Mouse (Mus musculus) midbrain, embryonic 16.5 days (tissue): ENCODE results near the gene Zfp575. TPM values are rescaled to one million over a fixed set of nuclear protein-coding genes. Genes with fewer than 3 reads are reported as not detected.

Experiments used
- ATAC-seq: fragments of 200-750 bp; cut with Nextera tagmentation; 2 replicates; pipeline ENCODE4 v1.8.0; 2017; ENCODE audit warnings: moderate TSS enrichment
- H3K27ac ChIP-seq: fragments of 300-500 bp; sonication (generic); 2 replicates; pipeline ENCODE4 v1.5.1; 2014; ENCODE audit warnings: mild to moderate bottlenecking, low read length, mixed read lengths
- H3K27me3 ChIP-seq: fragments of 300-500 bp; sonication (generic); 2 replicates; pipeline ENCODE4 v1.6.1; 2014; ENCODE audit warnings: low read depth, low read length, mixed read lengths; ENCODE audit not compliant: control insufficient read depth, insufficient read depth
- H3K36me3 ChIP-seq: fragments of 300-500 bp; sonication (generic); 2 replicates; pipeline ENCODE4 v1.6.1; 2014; ENCODE audit warnings: mild to moderate bottlenecking, low read length, moderate library complexity, mixed read lengths; ENCODE audit not compliant: control insufficient read depth, insufficient read depth
- H3K4me1 ChIP-seq: fragments of 300-500 bp; sonication (generic); 2 replicates; pipeline ENCODE4 v1.6.1; 2014; ENCODE audit warnings: mild to moderate bottlenecking, low read length, mixed read lengths; ENCODE audit not compliant: control insufficient read depth, insufficient read depth
- H3K4me2 ChIP-seq: fragments of 300-500 bp; sonication (generic); 2 replicates; pipeline ENCODE4 v1.6.1; 2014; ENCODE audit warnings: mild to moderate bottlenecking, low read length, mixed read lengths
- H3K4me3 ChIP-seq: fragments of 300-500 bp; sonication (generic); 2 replicates; pipeline ENCODE4 v1.5.1; 2014; ENCODE audit warnings: low read depth, mild to moderate bottlenecking, low read length, moderate library complexity, mixed read lengths
- H3K9ac ChIP-seq: fragments of 300-500 bp; sonication (generic); 2 replicates; pipeline ENCODE4 v1.6.1; 2014; ENCODE audit warnings: low read depth, low read length, mixed read lengths
- H3K9me3 ChIP-seq: fragments of 300-500 bp; sonication (generic); replicated peaks from 2 replicates; pipeline ENCODE4 v1.6.1; 2014; ENCODE audit warnings: mild to moderate bottlenecking, low read length, mixed read lengths; ENCODE audit not compliant: control insufficient read depth, poor library complexity, severe bottlenecking
- WGBS: fragments of 180-500 bp; shearing (Covaris S2); extraction: QIAGEN DNeasy Blood & Tissue Kit; methylation state at CpG from one replicate; pipeline ENCODE4 v1.1.7; 2014; 5-methylcytosine and 5-hydroxymethylcytosine counted together
- polyA plus RNA-seq: library from polyadenylated mRNA; unstranded; fragments of >200 nt; fragmentation: Nextera tagmentation; extraction: Ambion mirVana; gene quantifications from 2 replicates; pipeline ENCODE4 v1.2.1, GENCODE M21; 2015

The Zfp575 gene
- polyA plus RNA-seq = 18.2 and 20.9 TPM in 2 replicates

DNA sequence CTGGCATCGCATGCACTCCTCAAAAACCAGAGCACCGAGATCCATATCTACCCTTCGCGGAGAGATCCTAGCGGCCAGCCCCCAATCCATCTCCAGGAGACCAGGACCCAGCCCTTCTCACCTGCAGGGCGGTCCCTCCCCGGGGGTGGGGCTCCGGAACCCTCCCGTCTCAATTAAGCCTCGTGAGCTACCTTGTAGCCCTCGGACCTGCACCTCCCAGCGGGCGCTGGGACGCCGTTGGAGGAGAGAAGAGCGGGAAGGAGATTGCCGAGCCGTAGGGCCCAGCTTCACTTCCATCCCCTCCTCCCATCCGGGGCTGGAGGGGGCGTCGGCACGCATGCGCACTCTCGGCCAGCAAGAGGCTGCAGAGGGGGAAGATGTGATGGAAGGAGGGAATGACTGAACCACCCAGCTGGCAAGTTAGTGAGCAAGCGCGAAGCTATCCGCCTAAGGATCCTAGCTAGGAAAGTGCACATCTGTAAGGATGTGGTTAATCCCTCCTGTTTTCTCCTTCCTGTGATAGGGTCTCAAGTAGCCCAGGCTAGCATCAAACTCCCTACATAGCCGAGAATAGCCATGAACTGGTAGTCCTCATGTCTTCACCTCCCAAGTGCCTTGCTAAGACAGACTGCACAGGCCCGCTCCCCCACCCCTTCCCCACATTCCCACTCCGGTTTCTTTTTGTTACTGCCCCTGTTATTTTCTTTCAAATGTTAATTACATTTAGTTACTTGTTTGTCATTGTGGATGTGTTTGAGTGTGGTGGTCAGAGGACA lies at the start of gene Zfp575, which contains the start of gene Ethe1:
Gene Zfp575, minus strand, starts transcription at position 312 of the 776 bp plus-strand sequence.
Gene Ethe1, plus strand, starts transcription at position 214 of the 776 bp plus-strand sequence.
- Histone ChIP-seq H3K9me3 (0 out of 2 replicates have a peak, but pooled peaks cover 3% of the 10 kb centered on the region), H3K4me2 (peak within 1 kb of the TSS; percentile 61), H3K9ac (peak within 1 kb of the TSS; percentile 83), H3K4me3 (peak within 1 kb of the TSS; percentile 61), H3K27me3 (peaks cover 11% of the 10 kb centered on the region), H3K4me1 (peaks cover 10% of the 10 kb centered on the region), H3K36me3 (no peaks in the 10 kb centered on the region), H3K27ac (peak within 1 kb of the TSS; percentile 78)
- ATAC-seq = peak; percentile 78
- 5% methylated on average over 30 of the region's 30 CpGs for WGBS

DNA sequence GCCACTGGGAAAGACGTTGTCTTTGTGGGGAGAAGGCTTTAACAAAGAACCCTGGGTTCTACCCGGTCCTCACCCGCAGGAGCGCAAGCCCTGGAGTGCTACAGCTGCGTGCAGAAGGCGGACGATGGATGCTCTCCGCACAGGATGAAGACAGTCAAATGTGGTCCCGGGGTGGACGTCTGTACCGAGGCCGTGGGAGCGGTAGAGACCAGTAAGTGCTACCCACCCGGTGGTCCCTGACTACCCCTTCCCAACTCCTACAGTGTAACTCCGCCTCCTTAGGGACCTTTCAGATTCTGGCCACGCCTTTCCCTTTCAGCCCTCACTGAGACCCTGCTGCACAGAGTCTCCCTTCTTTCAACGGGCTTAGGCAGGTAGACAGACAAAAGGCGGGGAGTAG lies 49.6 kb upstream of the Zfp575 start:
- H3K36me3 ChIP-seq = no peaks in the 10 kb centered on the region
- H3K27ac ChIP-seq = no peak overlapping the region
- H3K4me2 ChIP-seq = peak overlapping the region; percentile 36
- H3K4me1 ChIP-seq = peaks cover 13% of the 10 kb centered on the region
- H3K9ac ChIP-seq = no peak overlapping the region
- peak overlapping the region; percentile 8; the same call in 1 of the 2 replicates for H3K4me3 ChIP-seq
- WGBS = under 1% methylated on average over 18 of the region's 18 CpGs
- H3K9me3 ChIP-seq = no peaks in the 10 kb centered on the region
- ATAC-seq = peak; percentile 37; the same call in 1 of the 2 replicates
- peaks cover 37% of the 10 kb centered on the region for H3K27me3 ChIP-seq

DNA sequence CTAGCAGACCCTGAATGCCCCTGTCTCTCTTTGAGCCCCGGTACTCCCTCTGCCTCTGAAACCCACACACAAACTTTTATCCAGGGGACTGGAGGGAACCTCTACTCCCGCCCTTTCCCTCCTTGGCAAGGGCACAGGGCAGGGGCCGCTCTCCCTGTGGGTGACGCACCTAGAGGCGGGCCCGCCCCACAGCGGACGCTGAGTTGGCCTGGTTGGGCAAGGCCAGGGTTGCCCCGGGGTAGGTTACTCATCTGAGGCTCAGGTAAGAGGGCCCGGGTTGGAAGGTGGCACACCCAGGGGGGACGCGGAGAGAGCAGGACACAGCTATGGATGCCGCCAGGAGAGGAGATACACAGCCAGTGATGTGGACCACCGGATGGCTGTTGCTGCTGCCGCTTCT lies 48.8 kb upstream of the Zfp575 start, which contains the start of gene Lypd3:
Gene Lypd3, plus strand, starts transcription at position 287 of the 400 bp plus-strand sequence.
- Histone ChIP-seq H3K36me3 (no peaks in the 10 kb centered on the region), H3K9me3 (no peaks in the 10 kb centered on the region), H3K4me1 (peaks cover 13% of the 10 kb centered on the region), H3K27me3 (peaks cover 37% of the 10 kb centered on the region), H3K4me2 (peak within 1 kb of the TSS; percentile 36), H3K27ac (no peak within 1 kb of the TSS), H3K9ac (no peak within 1 kb of the TSS), H3K4me3 (peak within 1 kb of the TSS; percentile 8; the same call in 1 of the 2 replicates)
- 20% methylated on average over 15 of the region's 15 CpGs for WGBS
- no peak for ATAC-seq

DNA sequence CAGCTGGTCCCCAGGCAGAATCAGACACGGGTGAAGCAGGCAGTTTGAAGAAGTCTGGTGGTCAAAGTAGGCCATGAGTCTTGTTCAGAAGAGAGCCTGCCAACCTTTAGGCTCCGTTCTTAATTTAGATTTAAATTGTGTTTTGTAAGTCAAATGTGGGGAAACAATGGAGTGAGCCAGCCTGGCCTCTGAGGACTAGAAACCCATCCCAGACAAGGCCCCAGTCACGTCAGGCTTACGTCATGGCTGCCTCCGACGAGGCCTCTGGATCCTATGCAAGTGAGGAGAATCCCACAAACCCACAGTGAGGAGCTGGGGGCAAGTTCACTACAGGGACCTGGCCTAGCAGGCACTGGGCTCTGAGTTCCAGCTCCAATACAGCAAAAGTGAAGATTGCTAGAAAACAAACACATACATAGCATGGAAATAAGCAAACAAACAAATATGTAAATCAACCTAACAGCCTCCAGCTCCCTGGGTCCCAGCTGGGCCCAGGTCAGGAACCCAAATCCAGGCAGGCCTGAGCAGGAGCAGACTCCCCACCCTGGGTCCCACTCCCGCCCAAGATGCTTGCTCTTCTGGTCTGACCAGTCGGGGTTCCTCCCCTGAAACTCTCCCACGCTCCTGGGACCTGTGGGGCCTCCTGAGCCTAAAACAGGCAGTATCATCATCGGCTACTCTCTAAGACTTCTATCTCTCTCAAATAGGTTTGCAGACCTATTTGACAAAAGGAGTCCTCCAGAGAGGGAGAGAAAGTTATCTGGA lies 42.9 kb upstream of the Zfp575 start:
- Histone ChIP-seq H3K4me2 (no peak overlapping the region), H3K9ac (no peak overlapping the region), H3K4me1 (peaks cover 6% of the 10 kb centered on the region; the same call in 1 of the 2 replicates), H3K9me3 (no peaks in the 10 kb centered on the region), H3K36me3 (no peaks in the 10 kb centered on the region), H3K27me3 (no peaks in the 10 kb centered on the region), H3K4me3 (no peak overlapping the region), H3K27ac (no peak overlapping the region)
- 70% methylated on average over 10 of the region's 10 CpGs for WGBS
- ATAC-seq = no peak

DNA sequence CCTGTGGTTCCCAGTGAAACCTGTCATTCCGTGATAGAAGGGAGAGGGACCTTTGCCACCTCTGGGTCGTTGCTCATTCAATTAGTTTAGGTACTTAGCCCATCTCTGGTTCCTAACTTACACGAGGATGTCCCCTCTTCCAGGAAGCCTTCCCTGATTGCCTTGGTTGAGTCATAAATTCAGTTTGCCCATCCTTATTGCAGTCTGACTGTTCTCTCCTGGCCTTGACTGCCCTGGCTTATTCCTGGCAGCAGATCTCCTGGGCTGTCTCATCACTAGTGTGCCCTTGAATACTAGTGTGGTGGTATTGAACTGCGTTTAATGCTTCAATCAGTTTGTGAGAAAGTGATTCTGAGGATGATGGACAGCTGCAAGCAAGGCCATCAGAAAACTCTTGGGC lies 42.2 kb upstream of the Zfp575 start:
- ATAC-seq = no peak
- 74% methylated on average over 4 of the region's 4 CpGs for WGBS
- no peak overlapping the region for H3K4me3 ChIP-seq

DNA sequence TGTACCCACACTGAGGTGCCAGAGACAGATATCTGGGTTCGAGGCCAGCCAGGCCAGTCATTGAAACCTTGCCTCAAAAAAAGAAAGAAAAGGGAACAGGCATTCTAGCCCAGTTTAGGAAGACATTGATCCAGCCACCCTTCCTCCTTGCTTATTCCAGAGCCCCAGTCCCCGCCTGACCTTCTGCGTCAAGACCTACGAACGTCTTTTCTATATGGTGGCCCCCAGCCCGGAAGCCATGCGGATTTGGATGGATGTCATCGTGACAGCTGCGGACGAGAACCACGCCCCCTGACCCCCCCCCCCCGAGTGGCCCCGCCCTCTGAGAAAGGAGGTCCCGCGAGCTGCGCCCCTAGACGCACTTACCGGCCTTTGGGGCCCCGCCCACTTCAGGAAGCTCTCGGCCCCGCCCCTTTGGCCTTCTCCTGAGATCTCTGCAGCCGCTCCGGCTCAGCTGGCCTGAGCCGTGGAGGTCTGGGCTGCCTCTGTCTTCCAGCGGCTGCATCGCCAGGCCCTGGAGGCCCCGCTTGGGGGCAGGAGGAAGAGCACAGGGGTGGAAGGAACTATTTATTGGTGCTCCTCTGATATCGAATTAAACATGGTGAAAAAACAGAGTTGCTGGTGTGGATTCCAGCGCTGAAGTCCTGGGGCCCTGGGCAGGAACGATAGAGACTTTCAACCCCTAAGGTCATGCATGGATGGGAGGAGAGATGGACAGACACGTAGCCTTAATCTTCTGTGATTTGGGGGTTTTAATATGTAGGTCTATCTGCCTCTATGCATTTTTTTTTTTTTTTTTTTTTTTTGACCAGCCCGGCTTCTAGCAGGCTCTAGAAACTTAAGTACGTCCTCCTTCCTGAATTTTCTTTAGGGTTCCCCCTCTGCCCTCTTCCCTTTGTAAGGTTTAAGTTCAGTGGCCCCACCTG lies 41.5 kb upstream of the Zfp575 start:
- Histone ChIP-seq H3K36me3 (no peaks in the 10 kb centered on the region), H3K4me2 (peak overlapping the region; percentile 72), H3K4me3 (peak overlapping the region; percentile 36), H3K27me3 (no peaks in the 10 kb centered on the region), H3K27ac (no peak overlapping the region; the same call in 1 of the 2 replicates), H3K9ac (peak overlapping the region; percentile 66), H3K4me1 (peaks cover 6% of the 10 kb centered on the region; the same call in 1 of the 2 replicates), H3K9me3 (no peaks in the 10 kb centered on the region)
- ATAC-seq = peak; percentile 81
- WGBS = 10% methylated on average over 27 of the region's 33 CpGs

More for the DNA sequence above, 42.2 kb upstream of the Zfp575 start:
- Histone ChIP-seq H3K9ac (no peak overlapping the region), H3K27ac (no peak overlapping the region), H3K4me2 (no peak overlapping the region), H3K9me3 (no peaks in the 10 kb centered on the region), H3K27me3 (no peaks in the 10 kb centered on the region), H3K36me3 (no peaks in the 10 kb centered on the region), H3K4me1 (peaks cover 6% of the 10 kb centered on the region; the same call in 1 of the 2 replicates)

DNA sequence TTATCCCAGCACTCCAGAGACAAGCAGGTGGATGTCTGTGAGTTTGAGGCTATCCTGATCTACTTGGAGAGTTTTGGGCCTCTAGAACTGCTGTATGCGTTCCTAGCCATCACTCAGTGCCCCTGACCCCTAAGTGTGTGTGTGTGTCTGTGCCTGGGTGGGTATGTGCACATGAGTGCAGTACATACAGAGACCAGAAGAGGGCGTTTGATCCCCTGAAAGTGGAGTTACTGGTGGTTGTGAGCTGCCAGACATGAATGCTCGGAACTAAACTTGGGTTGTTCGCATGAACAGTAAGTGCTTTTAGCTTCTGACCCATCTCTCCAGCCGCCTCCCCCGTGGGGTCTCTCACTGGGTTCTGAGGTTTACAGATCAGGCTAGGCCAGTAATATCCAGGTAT lies 35.5 kb upstream of the Zfp575 start:
- 83% methylated on average over 6 of the region's 6 CpGs for WGBS
- no peak for ATAC-seq

DNA sequence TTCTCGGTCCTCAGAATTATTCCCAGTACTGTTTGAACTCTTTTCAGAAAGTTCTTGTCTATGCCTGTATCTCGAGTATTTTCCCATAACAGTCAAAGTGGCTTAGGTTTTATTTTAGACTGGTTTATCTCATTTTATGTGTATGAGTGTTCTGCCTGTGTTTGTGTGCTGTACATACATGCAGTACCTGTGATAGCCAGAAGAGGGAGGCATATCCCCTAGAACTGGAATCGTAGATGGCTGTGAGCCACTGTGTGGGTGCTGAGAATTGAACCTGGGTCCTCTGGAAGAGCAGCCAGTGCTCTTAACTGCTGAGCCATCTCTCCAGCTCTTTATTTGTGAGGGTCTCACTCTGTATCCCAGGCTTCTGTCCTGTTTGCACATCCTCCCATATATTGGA lies 33.8 kb upstream of the Zfp575 start:
- no peaks in the 10 kb centered on the region for H3K27me3 ChIP-seq
- H3K27ac ChIP-seq = no peak overlapping the region
- no peaks in the 10 kb centered on the region for H3K4me1 ChIP-seq
- H3K9ac ChIP-seq = no peak overlapping the region
- no peak for ATAC-seq
- no peaks in the 10 kb centered on the region for H3K9me3 ChIP-seq
- 85% methylated on average over 3 of the region's 3 CpGs for WGBS
- H3K4me3 ChIP-seq = no peak overlapping the region
- H3K36me3 ChIP-seq = no peaks in the 10 kb centered on the region
- no peak overlapping the region for H3K4me2 ChIP-seq

More for the DNA sequence above, 35.5 kb upstream of the Zfp575 start:
- H3K9ac ChIP-seq = no peak overlapping the region
- no peaks in the 10 kb centered on the region for H3K4me1 ChIP-seq
- H3K4me2 ChIP-seq = no peak overlapping the region
- no peak overlapping the region for H3K27ac ChIP-seq
- H3K9me3 ChIP-seq = no peaks in the 10 kb centered on the region
- no peaks in the 10 kb centered on the region for H3K36me3 ChIP-seq
- no peaks in the 10 kb centered on the region for H3K27me3 ChIP-seq
- no peak overlapping the region for H3K4me3 ChIP-seq
